Mouse (Mus musculus): ENCODE data around the gene Abcd1.
A peak's percentile ranks its signal among the peaks of the same experiment; 100 is the strongest.
"Not testable (repeated sequence)": the region's sequence is repeated elsewhere in the genome, so short reads cannot be mapped to it uniquely, and the experiment has no call there.

Abcd1 gene

DNA sequence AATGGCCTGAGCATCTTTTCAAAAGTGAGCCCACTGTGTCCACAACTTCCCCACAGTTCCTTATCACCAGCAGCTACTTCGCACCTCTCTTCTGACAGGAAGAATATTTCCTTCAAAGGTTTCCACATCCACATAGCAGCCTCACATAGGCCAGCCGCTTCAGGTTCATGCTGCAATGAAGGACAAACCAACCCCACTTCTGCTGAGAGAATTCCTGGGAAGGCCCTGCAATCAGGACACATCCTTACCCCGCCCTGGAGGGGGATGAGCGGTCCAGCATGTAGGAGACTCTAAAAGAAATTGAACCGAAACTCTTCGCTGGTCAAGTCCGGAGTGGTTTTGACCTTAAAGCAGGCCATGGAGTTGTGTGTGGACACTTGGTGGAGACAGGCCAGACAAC lies 23.4 kb downstream of the Abcd1 start:
- not testable (repeated sequence) for DNase-seq (ENCODE audit: low spot score in 2 of 2)

GRCm38 (mm10) chrX:73744774-73745481 lies 28.5 kb downstream of the Abcd1 start:
- no peak for DNase-seq (ENCODE audit: low spot score in 2 of 2)

DNA sequence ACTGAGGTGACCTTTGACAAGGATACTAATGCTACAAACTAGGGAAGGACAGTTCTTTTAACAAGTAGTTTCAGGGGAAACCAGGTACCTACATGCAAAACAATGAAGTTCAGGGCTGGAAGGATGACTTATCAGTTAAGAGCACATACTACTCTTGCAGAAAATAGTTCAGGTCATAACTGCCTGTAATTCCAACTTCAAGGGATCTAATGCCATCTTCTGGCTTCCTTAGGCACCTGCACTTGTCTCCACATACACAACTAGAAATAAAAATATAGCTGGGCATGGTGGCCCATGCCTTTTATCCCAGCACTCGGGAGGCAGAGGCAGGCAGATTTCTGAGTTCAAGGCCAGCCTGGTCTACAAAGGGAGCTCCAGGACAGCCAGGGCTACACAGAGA lies 32.6 kb downstream of the Abcd1 start:
- DNase-seq (ENCODE audit: low spot score in 2 of 2) = no peak

- no peak for DNase-seq (ENCODE audit: low spot score in 2 of 2)
Observed at GRCm38 (mm10) chrX:73756334-73757140, 40.1 kb downstream of the Abcd1 start, which contains the start of gene Plxnb3. Gene Plxnb3, plus strand, starts transcription at chrX:73757090.

GRCm38 (mm10) chrX:73758611-73759290 lies 42.4 kb downstream of the Abcd1 start:
- DNase-seq (ENCODE audit: low spot score in 2 of 2) = no peak

DNA sequence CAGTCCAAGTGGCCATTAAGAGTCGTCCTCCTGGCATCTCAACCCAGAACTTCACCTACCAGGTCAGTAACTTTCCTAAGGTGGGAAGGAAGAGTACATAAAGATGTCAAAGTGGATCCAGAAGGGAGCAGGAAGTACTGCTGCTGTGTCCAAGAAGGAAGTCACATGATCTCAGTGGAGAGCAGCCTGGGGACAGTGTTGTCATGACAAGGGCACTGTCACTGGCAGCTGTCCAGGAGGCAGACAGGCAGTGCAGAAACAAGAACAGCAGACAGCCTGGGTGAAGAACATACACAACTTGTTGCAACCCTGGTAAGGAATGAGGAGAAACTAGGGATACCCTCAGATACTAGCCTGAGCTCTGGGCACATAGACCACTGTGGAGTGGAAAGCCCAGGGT lies 48.9 kb downstream of the Abcd1 start:
- peak in 1 of 2 experiments; percentile 37 for DNase-seq (ENCODE audit: low spot score in 2 of 2)

DNA sequence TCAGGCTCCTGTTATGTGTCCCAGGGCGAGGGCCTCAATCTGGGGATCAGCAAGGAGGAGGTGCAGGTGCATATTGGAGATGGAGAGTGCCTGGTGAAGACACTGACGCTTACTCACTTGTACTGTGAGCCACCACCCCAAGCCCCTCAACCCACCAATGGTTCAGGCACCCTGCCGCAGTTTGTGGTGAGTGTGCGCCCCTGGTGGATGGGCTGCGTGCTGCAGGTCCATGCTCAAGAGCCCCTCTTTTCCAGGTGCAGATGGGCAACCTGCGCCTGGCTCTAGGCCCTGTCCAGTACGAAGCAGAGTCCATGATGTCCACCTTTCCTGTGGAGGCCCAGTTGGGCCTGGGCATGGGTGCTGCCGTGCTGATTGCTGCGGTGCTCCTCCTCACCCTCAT lies 50.9 kb downstream of the Abcd1 start:
- peak in 1 of 2 experiments; percentile 55 for DNase-seq (ENCODE audit: low spot score in 2 of 2)

- DNase-seq (ENCODE audit: low spot score in 2 of 2) = peak in 1 of 2 experiments; percentile 52
Observed at GRCm38 (mm10) chrX:73774168-73774760, 57.9 kb downstream of the Abcd1 start, which contains the start of gene Srpk3. Gene Srpk3, plus strand, starts transcription at chrX:73774405.

- DNase-seq (ENCODE audit: low spot score in 2 of 2) = no peak
Observed at GRCm38 (mm10) chrX:73774802-73775483, 58.5 kb downstream of the Abcd1 start.

DNA sequence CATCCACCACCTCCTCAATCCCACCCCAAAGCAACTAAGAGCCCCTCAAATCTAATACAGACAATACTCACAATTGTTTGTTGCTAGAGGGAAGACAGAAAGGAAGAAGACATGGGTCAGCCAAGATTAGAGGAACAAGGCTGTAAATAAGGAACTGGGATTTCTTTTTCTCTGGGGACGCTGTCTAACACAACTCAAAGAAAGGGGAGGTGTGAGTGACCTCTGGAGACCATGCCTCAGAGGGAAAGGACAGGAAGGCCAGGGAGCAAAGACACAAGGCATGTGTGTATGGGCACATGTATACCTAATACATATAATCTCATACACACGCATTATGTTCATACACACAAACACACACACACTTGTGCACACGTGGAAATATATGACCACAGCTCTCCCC lies 65.8 kb downstream of the Abcd1 start:
- no peak for DNase-seq (ENCODE audit: low spot score in 2 of 2)

DNA sequence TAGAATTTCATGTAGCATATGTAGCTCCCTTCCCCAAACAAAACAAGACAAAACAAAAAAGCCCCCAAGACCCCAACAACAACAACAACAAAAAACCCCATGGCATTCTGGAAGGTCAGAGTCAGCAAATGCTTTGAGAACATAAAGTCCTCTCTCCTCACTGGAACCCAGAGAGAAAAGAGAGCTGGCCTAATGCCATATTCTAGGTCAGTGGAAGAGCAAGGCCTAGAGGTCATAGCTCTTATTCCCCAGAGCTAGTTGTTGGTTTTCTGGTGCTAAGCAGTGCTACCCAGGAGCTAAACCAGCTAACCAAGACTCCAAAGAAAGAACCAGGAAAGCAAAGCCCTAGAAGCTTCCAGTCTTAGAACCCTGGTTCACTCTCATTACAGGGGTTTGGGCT lies 69.3 kb downstream of the Abcd1 start:
- DNase-seq (ENCODE audit: low spot score in 2 of 2) = no peak

DNA sequence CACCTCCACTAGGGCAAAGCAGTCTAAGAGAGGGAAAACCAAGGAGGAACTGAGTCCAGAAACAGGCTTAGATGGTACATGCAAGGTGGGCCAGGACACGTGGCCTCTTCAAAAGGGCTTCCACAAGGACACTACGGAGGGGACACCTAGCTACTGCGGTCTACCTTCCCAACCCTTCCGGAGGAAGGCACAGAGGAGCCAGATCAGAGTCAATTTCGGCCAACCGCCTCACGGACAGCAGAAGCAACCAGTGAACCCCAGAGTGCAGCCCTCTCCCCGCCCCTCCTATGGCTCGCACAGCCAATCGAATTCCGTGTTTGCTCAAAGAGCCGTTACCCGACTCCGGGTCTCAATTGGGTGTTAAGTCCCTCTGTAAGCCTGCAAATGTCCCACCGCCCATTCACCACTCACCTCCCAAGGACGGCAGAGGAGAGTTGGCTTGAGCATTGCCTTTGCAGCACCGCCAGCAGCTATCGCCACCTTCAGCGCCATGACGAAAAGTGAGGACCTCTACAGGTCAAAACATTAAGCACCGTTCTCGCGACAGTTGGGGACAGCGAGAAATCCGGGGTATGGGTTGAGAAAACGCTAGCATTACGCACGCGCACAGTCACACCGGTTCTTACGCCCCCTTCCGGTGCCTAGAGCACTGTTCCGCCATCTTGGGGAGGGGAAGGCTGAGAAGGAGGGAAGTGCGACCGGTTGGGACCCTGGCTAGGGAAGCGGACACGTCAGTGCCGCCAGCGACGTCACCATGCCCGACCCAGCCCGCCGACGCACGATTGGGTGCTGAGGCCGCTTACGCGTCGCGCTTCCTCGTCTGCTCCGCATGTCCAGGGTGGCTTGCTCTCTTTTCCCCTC lies 70.2 kb downstream of the Abcd1 start, which contains the start of the genes Idh3g and Ssr4:
Gene Idh3g, minus strand, starts transcription at position 534 of the 861 bp plus-strand sequence.
Gene Ssr4, plus strand, starts transcription at position 665 of the 861 bp plus-strand sequence.
- DNase-seq (ENCODE audit: low spot score in 2 of 2) = peak; percentile 86 to 92

DNA sequence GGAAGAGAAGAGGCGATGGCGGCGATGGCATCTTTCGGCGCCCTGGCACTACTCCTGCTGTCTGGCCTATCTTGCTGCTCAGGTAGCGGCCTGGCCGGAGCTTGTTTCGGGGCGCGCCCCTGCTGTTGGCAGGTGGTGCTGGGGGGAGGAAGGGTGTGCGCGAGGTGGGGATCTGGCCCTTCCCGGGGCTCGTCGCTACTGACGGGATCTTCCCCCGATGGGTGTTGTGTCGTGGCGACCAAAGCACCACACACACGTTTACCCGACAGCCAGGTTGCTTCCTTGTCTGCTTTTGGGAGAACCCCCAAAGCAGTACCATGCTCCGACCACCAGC lies 70.8 kb downstream of the Abcd1 start:
- no peak for DNase-seq (ENCODE audit: low spot score in 2 of 2)
